Mouse (Mus musculus) stomach, postnatal 0 days (tissue): ENCODE measurements around the gene Bbs1. TPM values are rescaled to one million over a fixed set of nuclear protein-coding genes. Genes with fewer than 3 reads are reported as not detected.
"Not testable (repeated sequence)": the region's sequence is repeated elsewhere in the genome, so short reads cannot be mapped to it uniquely, and the experiment has no call there.

Experiments
- ATAC-seq: fragments of 200-750 bp; cut with Nextera tagmentation; 2 replicates; pipeline ENCODE4 v1.8.0; 2017; ENCODE audit not compliant: low FRiP score, low TSS enrichment
- DNase-seq: peaks from one replicate; pipeline ENCODE4 v3.0.0-alpha.2; 2016; ENCODE audit warnings: low spot score
- H3K27ac ChIP-seq: fragments of 300-500 bp; sonication (generic); replicated peaks from 2 replicates; pipeline ENCODE4 v1.5.1; 2014; ENCODE audit warnings: mild to moderate bottlenecking, control low read depth
- H3K27me3 ChIP-seq: fragments of 300-500 bp; sonication (generic); 2 replicates; pipeline ENCODE4 v1.6.1; 2014; ENCODE audit warnings: low read length; ENCODE audit not compliant: control insufficient read depth, insufficient read depth
- H3K36me3 ChIP-seq: fragments of 300-500 bp; sonication (generic); 2 replicates; pipeline ENCODE4 v1.6.1; 2014; ENCODE audit warnings: low read length, mixed read lengths; ENCODE audit not compliant: control insufficient read depth, insufficient read depth
- H3K4me1 ChIP-seq: fragments of 300-500 bp; sonication (generic); replicated peaks from 2 replicates; pipeline ENCODE4 v1.6.1; 2014; ENCODE audit warnings: antibody characterized with exemption; ENCODE audit not compliant: control insufficient read depth, insufficient read depth
- H3K4me2 ChIP-seq: fragments of 300-500 bp; sonication (generic); replicated peaks from 2 replicates; pipeline ENCODE4 v1.6.1; 2014; ENCODE audit warnings: low read depth, mild to moderate bottlenecking, control low read depth, moderate library complexity
- H3K4me3 ChIP-seq: fragments of 300-500 bp; sonication (generic); 2 replicates; pipeline ENCODE4 v1.5.1; 2014; ENCODE audit warnings: low read depth, low read length, control low read depth
- H3K9ac ChIP-seq: fragments of 300-500 bp; sonication (generic); 2 replicates; pipeline ENCODE4 v1.6.1; 2014; ENCODE audit warnings: mild to moderate bottlenecking, low read length, control low read depth, mixed read lengths
- H3K9me3 ChIP-seq: fragments of 300-500 bp; sonication (generic); 2 replicates; pipeline ENCODE4 v1.6.1; 2016; ENCODE audit warnings: low read length; ENCODE audit not compliant: control insufficient read depth
- CTCF ChIP-seq: IDR thresholded peaks from 2 replicates; pipeline ENCODE4 v1.5.1; 2016; ENCODE audit warnings: antibody characterized with exemption, low read depth, mild to moderate bottlenecking, moderate library complexity
- EP300 ChIP-seq: optimal IDR thresholded peaks from 2 replicates; pipeline ENCODE3; 2016; ENCODE audit warnings: antibody characterized with exemption
- WGBS: fragments of 180-500 bp; shearing (Covaris S2); extraction: QIAGEN DNeasy Blood & Tissue Kit; methylation state at CpG from one replicate; pipeline ENCODE4 v1.1.7; 2014; 5-methylcytosine and 5-hydroxymethylcytosine counted together
- polyA plus RNA-seq: library from polyadenylated mRNA; unstranded; fragments of >200 nt; fragmentation: Nextera tagmentation; extraction: Ambion mirVana; gene quantifications from 2 replicates; pipeline ENCODE4 v1.2.1, GENCODE M21; 2015

Gene Bbs1
- polyA plus RNA-seq: 0.85 and 0.95 TPM in 2 replicates

DNA sequence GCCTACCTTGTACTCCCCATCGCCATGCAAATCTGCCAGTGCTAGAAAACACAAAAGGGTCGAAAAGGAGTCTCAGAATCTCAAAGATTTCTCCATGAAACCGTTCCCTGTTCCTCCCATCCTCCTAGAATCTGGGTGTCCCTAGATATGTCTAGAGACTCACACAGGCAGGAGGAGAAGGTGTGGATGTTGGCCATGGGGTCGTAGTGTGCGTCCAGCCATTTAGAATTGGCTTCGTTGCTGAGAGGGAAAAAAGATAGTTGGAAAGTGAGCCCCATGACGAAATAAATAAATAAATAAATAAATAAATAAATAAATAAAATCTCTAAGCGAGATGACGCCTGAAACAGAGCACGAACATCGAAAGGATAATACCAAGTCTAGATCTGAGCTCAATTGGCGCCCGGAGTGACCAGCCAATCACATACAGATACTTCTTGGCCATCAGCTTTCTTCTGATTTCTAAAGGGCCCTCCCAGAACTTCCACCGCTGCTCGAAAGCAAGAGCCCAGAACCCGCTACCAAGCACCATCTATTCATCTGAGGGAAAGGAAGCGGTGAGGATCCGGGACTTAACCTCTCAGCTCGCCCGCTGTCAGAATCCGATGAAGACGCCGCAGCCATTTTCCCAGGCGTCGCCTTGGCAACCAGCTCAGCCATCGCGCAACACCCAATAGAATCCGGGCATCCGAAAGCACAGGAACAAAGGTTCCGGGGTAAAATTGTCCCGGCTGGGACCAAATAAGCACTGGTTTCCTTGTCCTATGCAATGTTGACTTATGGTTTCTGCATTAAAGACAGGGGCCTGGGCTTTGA, at the start of gene Bbs1:
TSS of gene Bbs1 (minus strand) at position 650 of the 816 bp plus-strand sequence.
- Histone ChIP-seq H3K27me3 (no peaks in the 10 kb centered on the region), H3K36me3 (peaks cover 17% of the 10 kb centered on the region), H3K27ac (no peak within 1 kb of the TSS), H3K9me3 (no peaks in the 10 kb centered on the region), H3K4me1 (0 out of 2 replicates have a peak, but pooled peaks cover 2% of the 10 kb centered on the region), H3K4me3 (peak within 1 kb of the TSS; percentile 66), H3K9ac (peak within 1 kb of the TSS; percentile 67), H3K4me2 (peak within 1 kb of the TSS; percentile 79)
- DNase-seq (peak; percentile 84), ATAC-seq (peak; percentile 64)
- TF ChIP-seq CTCF (no peak), EP300 (no peak)
- WGBS: 6% methylated on average over 31 of the region's 31 CpGs

- H3K36me3 ChIP-seq, H3K27me3 ChIP-seq, H3K4me2 ChIP-seq, H3K27ac ChIP-seq, DNase-seq, H3K9me3 ChIP-seq, H3K4me1 ChIP-seq, H3K4me3 ChIP-seq, H3K9ac ChIP-seq, ATAC-seq: not testable (repeated sequence)
- WGBS: 78% methylated on average over 9 of the region's 9 CpGs
These were observed 42.2 kb upstream of the Bbs1 start for GRCm38 (mm10) chr19:4948641-4949040.

GRCm38 (mm10) chr19:4945540-4945939, 39.1 kb upstream of the Bbs1 start:
- Histone ChIP-seq H3K9me3 (no peaks in the 10 kb centered on the region), H3K36me3 (no peaks in the 10 kb centered on the region), H3K9ac (no peak overlapping the region), H3K27ac (no peak overlapping the region), H3K4me3 (no peak overlapping the region), H3K4me2 (no peak overlapping the region), H3K27me3 (no peaks in the 10 kb centered on the region), H3K4me1 (no peaks in the 10 kb centered on the region)
- TF ChIP-seq CTCF (no peak), EP300 (no peak)
- no peak for ATAC-seq
- DNase-seq: no peak
- 49% methylated on average over 6 of the region's 6 CpGs for WGBS

DNA sequence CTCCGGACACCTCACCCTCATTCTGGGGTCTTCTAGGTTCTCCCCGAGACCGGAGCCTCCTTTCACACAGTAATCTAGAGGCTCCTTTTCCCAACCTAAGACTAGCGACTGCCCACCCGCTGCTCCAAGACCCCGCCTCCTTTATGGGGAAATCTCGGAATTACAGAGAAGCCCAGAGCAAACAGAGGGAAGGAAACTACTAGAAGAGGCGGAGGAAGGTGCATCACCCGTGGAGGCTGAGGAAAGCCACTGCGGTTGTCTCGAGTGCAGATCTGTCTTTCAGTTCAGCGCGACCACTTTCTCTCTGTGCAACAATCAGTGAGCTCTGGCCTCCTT, 36.8 kb upstream of the Bbs1 start:
- peak overlapping the region; percentile 51 for H3K9ac ChIP-seq
- no peaks in the 10 kb centered on the region for H3K36me3 ChIP-seq
- ATAC-seq (peak; percentile 67; the same call in 1 of the 2 replicates), DNase-seq (no peak)
- 4% methylated on average over 13 of the region's 13 CpGs for WGBS
- no peak for TF ChIP-seq CTCF
- TF ChIP-seq EP300: no peak
- no peak overlapping the region for H3K27ac ChIP-seq
- no peaks in the 10 kb centered on the region for H3K4me1 ChIP-seq
- H3K4me3 ChIP-seq: peak overlapping the region; percentile 65
- peak overlapping the region; percentile 92 for H3K4me2 ChIP-seq
- no peaks in the 10 kb centered on the region for H3K27me3 ChIP-seq
- no peaks in the 10 kb centered on the region for H3K9me3 ChIP-seq

- WGBS: 2% methylated on average over 35 of the region's 55 CpGs
- DNase-seq: peak; percentile 96
- Histone ChIP-seq H3K4me3 (peak within 1 kb of the TSS; percentile 65), H3K9me3 (no peaks in the 10 kb centered on the region), H3K36me3 (no peaks in the 10 kb centered on the region), H3K4me1 (no peaks in the 10 kb centered on the region), H3K4me2 (peak within 1 kb of the TSS; percentile 92), H3K27me3 (no peaks in the 10 kb centered on the region), H3K27ac (0 out of 2 replicates have a peak within 1 kb of the TSS, but pooled peaks have one; percentile 45), H3K9ac (peak within 1 kb of the TSS; percentile 64)
- peak; percentile 97 for ATAC-seq
- TF ChIP-seq EP300: no peak
- no peak for TF ChIP-seq CTCF
These were observed 36.3 kb upstream of the Bbs1 start, which contains the start of gene Peli3 for GRCm38 (mm10) chr19:4942551-4943252. TSS of gene Peli3 (minus strand) at chr19:4943127.
